Mouse (Mus musculus) ES-Bruce4 (cell line): ENCODE results near the gene Rragb. TPM values are rescaled to one million over a fixed set of nuclear protein-coding genes. Genes with fewer than 3 reads are reported as not detected.
"Not testable (repeated sequence)": the region's sequence is repeated elsewhere in the genome, so short reads cannot be mapped to it uniquely, and the experiment has no call there.

Experiments
- H3K27ac ChIP-seq: 2 replicates; pipeline ENCODE4 v1.5.1; 2012; ENCODE audit warnings: low read length, inconsistent platforms; ENCODE audit not compliant: insufficient read depth
- H3K27me3 ChIP-seq: 2 replicates; pipeline ENCODE4 v1.6.1; 2012; ENCODE audit warnings: mild to moderate bottlenecking, low read length, inconsistent platforms; ENCODE audit not compliant: control insufficient read depth, poor library complexity, insufficient read depth, severe bottlenecking
- H3K36me3 ChIP-seq: 2 replicates; pipeline ENCODE4 v1.6.1; 2012; ENCODE audit warnings: inconsistent platforms, mild to moderate bottlenecking, low read length, moderate library complexity; ENCODE audit not compliant: control insufficient read depth, poor library complexity, insufficient read depth, severe bottlenecking
- H3K4me1 ChIP-seq: one replicate; pipeline ENCODE4 v1.8.1; 2011; ENCODE audit warnings: low read length; ENCODE audit not compliant: control insufficient read depth, insufficient read depth
- H3K4me3 ChIP-seq: 2 replicates; pipeline ENCODE4 v1.5.1; 2011; ENCODE audit warnings: low read depth, mild to moderate bottlenecking, low read length
- H3K9ac ChIP-seq: 2 replicates; pipeline ENCODE4 v1.6.1; 2012; ENCODE audit warnings: low read depth, mild to moderate bottlenecking, inconsistent platforms; ENCODE audit not compliant: poor library complexity, severe bottlenecking
- H3K9me3 ChIP-seq: replicated peaks from 2 replicates; pipeline ENCODE4 v1.6.1; 2012; ENCODE audit warnings: mild to moderate bottlenecking, low read length, inconsistent platforms; ENCODE audit not compliant: control insufficient read depth, poor library complexity, insufficient read depth, severe bottlenecking
- CTCF ChIP-seq: IDR thresholded peaks from one replicate; pipeline ENCODE4 v1.8.1; 2011; ENCODE audit warnings: low read depth, low read length
- EP300 ChIP-seq: IDR thresholded peaks from 2 replicates; pipeline ENCODE4 v1.6.1; 2011; ENCODE audit warnings: low read depth, low read length; ENCODE audit not compliant: insufficient read depth
- POLR2A ChIP-seq: IDR thresholded peaks from one replicate; pipeline ENCODE4 v1.8.1; 2011; ENCODE audit warnings: low read length; ENCODE audit not compliant: insufficient read depth
- polyA plus RNA-seq: library from polyadenylated mRNA; stranded (reverse); fragments of >200 nt; gene quantifications from 2 replicates; pipeline ENCODE4 v1.2.4, GENCODE M21; 2011; ENCODE audit warnings: low read depth; ENCODE audit not compliant: missing spikeins, insufficient read depth, insufficient read length

Rragb gene
- polyA plus RNA-seq, 1 experiment: 21.6 TPM

GRCm38 (mm10) chrX:153174786-153175185, 35.0 kb downstream of the Rragb start:
- H3K36me3 ChIP-seq: no peaks in the 10 kb centered on the region

GRCm38 (mm10) chrX:153182221-153182620, 42.4 kb downstream of the Rragb start:
- no peaks in the 10 kb centered on the region for H3K27me3 ChIP-seq
- H3K4me3 ChIP-seq: no peak overlapping the region
- no peaks in the 10 kb centered on the region for H3K4me1 ChIP-seq
- no peak overlapping the region for H3K27ac ChIP-seq
- no peak for TF ChIP-seq POLR2A
- no peak for TF ChIP-seq CTCF
- no peak for TF ChIP-seq EP300
- H3K36me3 ChIP-seq: no peaks in the 10 kb centered on the region
- H3K9me3 ChIP-seq: no peaks in the 10 kb centered on the region
- H3K9ac ChIP-seq: no peak overlapping the region

More at GRCm38 (mm10) chrX:153174786-153175185, 35.0 kb downstream of the Rragb start:
- no peak for TF ChIP-seq EP300
- TF ChIP-seq CTCF: peak; percentile 5
- TF ChIP-seq POLR2A: no peak
- H3K9me3 ChIP-seq: no peaks in the 10 kb centered on the region
- no peak overlapping the region for H3K4me3 ChIP-seq
- no peaks in the 10 kb centered on the region for H3K27me3 ChIP-seq
- H3K27ac ChIP-seq: no peak overlapping the region
- no peak overlapping the region for H3K9ac ChIP-seq
- no peaks in the 10 kb centered on the region for H3K4me1 ChIP-seq

GRCm38 (mm10) chrX:153199185-153199584, 59.4 kb downstream of the Rragb start:
- not testable (repeated sequence) for H3K9ac ChIP-seq, H3K9me3 ChIP-seq, H3K4me3 ChIP-seq, H3K36me3 ChIP-seq, H3K27me3 ChIP-seq, H3K4me1 ChIP-seq, H3K27ac ChIP-seq

- no peak for TF ChIP-seq POLR2A
- TF ChIP-seq EP300: peak; percentile 87
- Histone ChIP-seq H3K4me3 (no peak overlapping the region), H3K9me3 (no peaks in the 10 kb centered on the region), H3K27ac (peak overlapping the region; percentile 19; the same call in 1 of the 2 replicates), H3K4me1 (no peaks in the 10 kb centered on the region), H3K9ac (no peak overlapping the region), H3K27me3 (no peaks in the 10 kb centered on the region), H3K36me3 (no peaks in the 10 kb centered on the region)
Observed at GRCm38 (mm10) chrX:153211101-153211500, 71.3 kb downstream of the Rragb start.

Other genes with a start within 250 kb of the Rragb start
- gene Usp51, start 133.5 kb upstream of the Rragb start, polyA plus RNA-seq: 1.1 and 1.2 TPM in 2 replicates
- 5.6 and 6.2 TPM in 2 replicates for gene Mageh1, start 102.4 kb upstream of the Rragb start, polyA plus RNA-seq
- 1.2 and 1.7 TPM in 2 replicates for gene Foxr2, start 21.2 kb upstream of the Rragb start, polyA plus RNA-seq
- gene Klf8, start 97.5 kb downstream of the Rragb start, polyA plus RNA-seq: 8.6 and 9.1 TPM in 2 replicates